Mouse (Mus musculus) hindbrain, embryonic 10.5 days (tissue): ENCODE measurements around the gene Mcm5. TPM values are rescaled to one million over a fixed set of nuclear protein-coding genes. Genes with fewer than 3 reads are reported as not detected.

Source experiments
- DNase-seq: peaks from one replicate; pipeline ENCODE4 v3.0.0-alpha.2; 2017; ENCODE audit warnings: low spot score
- H3K27ac ChIP-seq: fragments of 300-500 bp; sonication (generic); 2 replicates; pipeline ENCODE4 v1.5.1; 2016; ENCODE audit warnings: mild to moderate bottlenecking, moderate library complexity
- H3K27me3 ChIP-seq: fragments of 300-500 bp; sonication (generic); 2 replicates; pipeline ENCODE4 v1.6.1; 2016; ENCODE audit warnings: mild to moderate bottlenecking; ENCODE audit not compliant: poor library complexity, insufficient read depth, severe bottlenecking
- H3K36me3 ChIP-seq: fragments of 300-500 bp; sonication (generic); 2 replicates; pipeline ENCODE4 v1.6.1; 2016; ENCODE audit warnings: mild to moderate bottlenecking, moderate library complexity
- H3K4me1 ChIP-seq: fragments of 300-500 bp; sonication (generic); replicated peaks from 2 replicates; pipeline ENCODE4 v1.6.1; 2016; ENCODE audit warnings: mild to moderate bottlenecking
- H3K4me3 ChIP-seq: fragments of 300-500 bp; sonication (generic); 2 replicates; pipeline ENCODE4 v1.5.1; 2016; ENCODE audit warnings: mild to moderate bottlenecking, moderate library complexity
- H3K9me3 ChIP-seq: fragments of 300-500 bp; sonication (generic); 2 replicates; pipeline ENCODE4 v1.6.1; 2016; ENCODE audit warnings: mild to moderate bottlenecking, moderate library complexity
- WGBS: fragments of 180-500 bp; shearing (Covaris S2); methylation state at CpG from one replicate; pipeline ENCODE4 v1.1.7; 2016; 5-methylcytosine and 5-hydroxymethylcytosine counted together
- polyA plus RNA-seq: library from polyadenylated mRNA; unstranded; fragments of >200 nt; fragmentation: Nextera tagmentation; extraction: Ambion mirVana; gene quantifications from 2 replicates; pipeline ENCODE4 v1.2.1, GENCODE M21; 2016

The Mcm5 gene
- polyA plus RNA-seq, 1 experiment from 2014 or later, result 235 TPM

DNA sequence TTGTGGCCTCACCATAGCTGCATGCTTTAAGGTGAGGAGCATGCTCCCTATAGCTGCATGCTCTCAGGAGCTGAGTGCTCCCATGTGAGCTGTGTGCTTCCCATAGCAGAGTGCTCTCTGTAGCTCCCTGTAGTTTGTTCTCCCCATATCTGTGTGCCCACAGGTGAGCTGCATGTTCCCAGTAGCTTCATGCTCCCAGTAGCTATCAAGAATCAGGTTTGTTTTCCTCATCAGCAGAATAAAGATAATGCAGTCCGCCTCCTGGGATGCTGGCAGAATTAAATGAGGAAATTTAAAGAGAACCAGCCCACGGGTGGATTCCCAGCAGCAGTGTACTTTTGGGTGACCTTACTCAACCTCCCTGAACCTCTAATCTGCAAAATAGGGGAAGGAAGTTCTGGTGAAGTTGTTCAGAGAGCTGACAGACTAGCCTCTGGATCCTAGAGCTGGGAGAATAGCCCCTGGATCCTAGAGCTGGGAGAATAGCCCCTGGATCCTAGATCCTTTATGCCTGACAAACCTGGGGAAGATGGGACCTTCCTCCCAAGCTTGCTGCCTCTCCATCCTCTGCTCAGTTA is 43.2 kb downstream of the Mcm5 start:
- Histone ChIP-seq H3K27me3 (no peaks in the 10 kb centered on the region), H3K36me3 (no peaks in the 10 kb centered on the region), H3K4me3 (no peak overlapping the region), H3K27ac (no peak overlapping the region), H3K4me1 (peaks cover 2% of the 10 kb centered on the region), H3K9me3 (no peaks in the 10 kb centered on the region)
- 77% methylated on average over 2 of the region's 2 CpGs for WGBS
- no peak for DNase-seq

DNA sequence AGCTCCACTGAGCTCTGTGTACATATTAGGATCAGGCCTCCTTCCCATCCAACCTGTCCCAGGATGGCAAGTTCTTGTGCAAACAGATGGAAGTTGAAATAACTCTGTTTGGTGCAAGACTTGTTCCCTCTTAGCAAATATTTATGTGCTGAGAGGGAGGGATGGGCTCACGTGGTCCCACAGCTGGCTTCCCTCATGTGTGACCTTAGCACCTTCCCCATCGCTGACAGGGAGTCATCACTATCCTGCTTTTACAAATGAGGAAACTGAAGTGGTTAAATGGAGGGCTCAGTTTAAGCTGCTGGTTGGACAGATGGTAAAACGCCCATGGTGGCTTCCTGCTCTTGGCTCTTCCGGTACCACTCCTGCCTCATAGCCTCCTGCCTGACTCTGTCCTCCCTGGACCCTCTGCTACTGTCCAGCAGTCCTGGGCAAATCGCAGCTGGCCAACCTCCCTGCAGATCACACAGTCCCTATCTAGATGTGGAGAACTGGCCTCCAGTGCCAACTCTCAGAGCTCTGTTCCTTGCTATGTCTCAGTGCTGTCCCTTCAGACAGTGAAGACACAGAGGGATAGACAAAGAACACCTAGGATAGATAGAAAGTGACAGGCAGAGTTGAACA is 45.6 kb downstream of the Mcm5 start:
- Histone ChIP-seq H3K36me3 (no peaks in the 10 kb centered on the region), H3K9me3 (no peaks in the 10 kb centered on the region), H3K4me1 (peaks cover 7% of the 10 kb centered on the region), H3K27ac (no peak overlapping the region), H3K27me3 (no peaks in the 10 kb centered on the region), H3K4me3 (no peak overlapping the region)
- 84% methylated on average over 5 of the region's 5 CpGs for whole genome bisulfite sequencing
- no peak for DNase-seq

DNA sequence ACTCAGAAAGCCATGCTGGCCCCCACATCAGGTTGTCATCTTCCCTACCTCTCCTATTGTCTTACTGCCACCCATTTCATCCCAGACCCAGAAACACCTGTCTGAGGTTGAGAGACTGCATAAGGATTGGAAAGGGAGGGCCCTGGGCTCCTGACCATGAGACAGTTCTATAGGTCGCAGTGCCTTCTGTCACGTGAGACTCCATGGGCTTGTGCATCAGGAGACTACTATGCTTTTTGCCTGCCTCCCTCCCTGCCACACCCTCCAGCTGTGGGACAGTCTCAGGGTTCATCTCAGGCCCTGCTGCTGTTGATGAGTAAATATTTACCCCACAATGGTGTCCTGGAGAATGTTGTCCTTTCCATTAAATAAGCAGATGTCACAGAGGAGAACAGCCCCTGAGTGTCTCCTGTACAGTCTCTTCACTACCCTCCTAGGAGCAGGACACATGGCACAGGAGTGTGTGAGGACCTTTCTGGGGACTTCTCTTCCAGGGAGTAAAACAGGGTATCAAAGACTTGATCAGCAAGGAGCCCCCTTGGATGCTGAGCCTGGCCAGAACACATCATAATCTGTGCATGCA is 46.5 kb downstream of the Mcm5 start:
- WGBS, result 84% methylated on average over 2 of the region's 2 CpGs
- Histone ChIP-seq H3K4me1 (peaks cover 7% of the 10 kb centered on the region), H3K4me3 (no peak overlapping the region), H3K27me3 (no peaks in the 10 kb centered on the region), H3K9me3 (no peaks in the 10 kb centered on the region), H3K27ac (no peak overlapping the region), H3K36me3 (no peaks in the 10 kb centered on the region)
- DNase-seq, result no peak

DNA sequence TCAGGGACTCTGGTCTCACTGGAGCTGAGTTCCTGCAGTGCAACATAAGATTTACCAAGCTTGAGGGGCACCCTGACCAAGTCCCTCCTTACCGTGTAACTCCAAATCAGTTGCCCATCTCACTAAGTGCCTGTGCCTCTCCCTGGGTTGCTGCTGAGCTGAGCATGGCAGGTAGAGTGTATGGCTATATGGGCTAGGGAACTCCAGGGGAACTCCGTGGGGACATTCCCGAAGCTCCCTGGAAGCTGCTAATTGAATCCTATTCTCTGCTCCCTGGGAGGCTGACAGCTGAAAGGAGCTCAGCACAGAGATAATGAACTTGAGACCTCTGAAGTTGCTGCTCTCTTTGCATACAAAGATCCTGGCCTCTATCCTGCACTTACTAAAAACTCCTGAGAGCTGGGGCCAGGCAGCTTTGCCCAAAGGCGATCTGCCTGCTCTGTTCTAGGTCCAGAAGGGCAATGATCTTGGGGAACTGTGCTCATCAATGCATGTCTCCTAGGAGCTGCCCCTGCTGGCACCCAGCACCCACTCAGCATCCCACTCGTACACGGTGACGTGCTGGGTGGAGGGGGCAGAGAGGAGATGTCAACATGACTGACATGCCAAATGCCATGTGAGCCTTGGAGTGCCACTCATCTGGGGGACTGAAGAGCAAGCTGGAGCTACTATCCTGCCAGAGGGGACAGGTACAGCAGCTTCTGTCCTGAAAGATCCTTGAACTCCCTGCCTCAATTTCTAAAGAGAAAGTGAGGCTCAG is 48.3 kb downstream of the Mcm5 start:
- H3K27ac ChIP-seq, result no peak overlapping the region
- H3K4me3 ChIP-seq, result no peak overlapping the region
- 37% methylated on average over 7 of the region's 7 CpGs for WGBS
- no peaks in the 10 kb centered on the region for H3K9me3 ChIP-seq
- no peaks in the 10 kb centered on the region for H3K27me3 ChIP-seq
- no peak for DNase-seq
- peaks cover 7% of the 10 kb centered on the region for H3K4me1 ChIP-seq
- H3K36me3 ChIP-seq, result no peaks in the 10 kb centered on the region

DNA sequence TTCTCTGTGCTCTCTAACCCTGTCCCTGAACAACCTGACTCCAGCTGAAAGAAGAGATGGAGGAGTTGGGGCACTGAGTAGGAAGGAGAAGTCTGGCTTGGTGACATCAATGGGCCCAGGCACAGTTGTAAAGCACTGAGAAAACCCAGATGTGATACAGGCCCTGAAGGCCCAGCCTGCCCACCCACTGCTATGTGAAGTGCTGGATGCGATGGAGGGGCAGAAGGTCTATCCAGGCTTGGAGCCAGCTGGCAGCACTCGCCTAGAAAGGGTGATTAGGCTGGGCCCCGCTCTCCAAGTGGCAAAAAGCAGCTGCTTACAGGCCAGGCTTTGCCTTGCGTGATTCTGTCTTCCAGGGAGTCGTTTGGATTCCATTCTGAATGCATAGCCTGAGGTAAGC is 60.0 kb downstream of the Mcm5 start:
- DNase-seq, result no peak
- no peak overlapping the region for H3K27ac ChIP-seq
- WGBS, result 83% methylated on average over 5 of the region's 5 CpGs
- no peaks in the 10 kb centered on the region for H3K27me3 ChIP-seq
- no peaks in the 10 kb centered on the region for H3K4me1 ChIP-seq
- no peaks in the 10 kb centered on the region for H3K9me3 ChIP-seq
- no peak overlapping the region for H3K4me3 ChIP-seq
- H3K36me3 ChIP-seq, result no peaks in the 10 kb centered on the region

DNA sequence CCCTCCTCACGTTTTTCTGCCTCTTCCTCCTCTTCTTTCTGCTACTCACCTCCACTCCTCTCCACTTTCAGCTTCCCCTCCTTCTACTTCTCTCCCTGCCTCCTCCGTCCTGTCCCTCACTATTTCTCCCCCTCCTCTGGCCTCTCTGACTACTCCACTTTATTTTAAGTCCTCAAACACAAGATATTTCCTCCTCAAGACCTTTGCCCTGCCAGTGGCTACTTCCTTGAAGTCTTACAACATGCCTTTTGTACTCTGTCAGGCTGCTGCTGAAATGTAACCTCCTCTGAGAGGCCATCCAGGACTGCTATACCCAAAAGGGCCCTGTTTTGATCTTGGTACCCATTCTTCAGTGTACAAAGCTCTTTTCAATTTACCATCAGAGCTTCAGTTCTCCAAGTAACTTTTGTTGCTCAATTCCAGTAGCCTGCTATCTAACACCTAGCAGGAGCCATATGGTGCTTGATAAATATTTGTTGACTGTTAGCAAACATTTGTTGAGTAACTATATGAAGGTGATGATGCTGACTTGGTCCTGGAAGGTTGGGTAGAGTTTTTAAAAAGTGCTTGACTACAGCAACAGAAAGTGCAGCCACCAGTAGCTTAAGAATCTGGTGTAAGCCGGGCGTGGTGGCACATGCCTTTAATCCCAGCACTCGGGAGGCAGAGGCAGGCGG is 62.8 kb downstream of the Mcm5 start:
- no peaks in the 10 kb centered on the region for H3K36me3 ChIP-seq
- H3K27ac ChIP-seq, result no peak overlapping the region
- no peaks in the 10 kb centered on the region for H3K27me3 ChIP-seq
- DNase-seq, result no peak
- H3K4me1 ChIP-seq, result no peaks in the 10 kb centered on the region
- no peaks in the 10 kb centered on the region for H3K9me3 ChIP-seq
- WGBS, result 81% methylated on average over 6 of the region's 6 CpGs
- no peak overlapping the region for H3K4me3 ChIP-seq

Other genes with a start within 250 kb of the Mcm5 start
- gene Isx, start 236.4 kb upstream of the Mcm5 start, polyA plus RNA-seq, result not detected in 2 replicates
- gene Hmgxb4, start 116.2 kb upstream of the Mcm5 start, polyA plus RNA-seq, result 42.6 and 45.1 TPM in 2 replicates
- gene Tom1, start 75.9 kb upstream of the Mcm5 start, polyA plus RNA-seq, result 32.5 and 36.5 TPM in 2 replicates
- 19.9 and 22.8 TPM in 2 replicates for gene Hmox1, start 15.9 kb upstream of the Mcm5 start, polyA plus RNA-seq
- gene Rasd2, start 104.4 kb downstream of the Mcm5 start, polyA plus RNA-seq, result 0.11 and 0.41 TPM in 2 replicates